Mouse (Mus musculus) bone marrow, adult 2 months (tissue): ENCODE results near the gene Slc5a6.

Experiments used
- CTCF ChIP-seq: fragments of 200-500 bp; IDR thresholded peaks from 2 replicates; pipeline ENCODE4 v1.5.1; 2011; ENCODE audit warnings: low read length, control low read depth; ENCODE audit not compliant: control insufficient read depth, insufficient read depth
- POLR2A ChIP-seq: fragments of 200-500 bp; IDR thresholded peaks from 2 replicates; pipeline ENCODE4 v1.6.1; 2011; ENCODE audit warnings: low read depth, mild to moderate bottlenecking, control low read depth, low read length, borderline replicate concordance; ENCODE audit not compliant: control insufficient read depth

DNA sequence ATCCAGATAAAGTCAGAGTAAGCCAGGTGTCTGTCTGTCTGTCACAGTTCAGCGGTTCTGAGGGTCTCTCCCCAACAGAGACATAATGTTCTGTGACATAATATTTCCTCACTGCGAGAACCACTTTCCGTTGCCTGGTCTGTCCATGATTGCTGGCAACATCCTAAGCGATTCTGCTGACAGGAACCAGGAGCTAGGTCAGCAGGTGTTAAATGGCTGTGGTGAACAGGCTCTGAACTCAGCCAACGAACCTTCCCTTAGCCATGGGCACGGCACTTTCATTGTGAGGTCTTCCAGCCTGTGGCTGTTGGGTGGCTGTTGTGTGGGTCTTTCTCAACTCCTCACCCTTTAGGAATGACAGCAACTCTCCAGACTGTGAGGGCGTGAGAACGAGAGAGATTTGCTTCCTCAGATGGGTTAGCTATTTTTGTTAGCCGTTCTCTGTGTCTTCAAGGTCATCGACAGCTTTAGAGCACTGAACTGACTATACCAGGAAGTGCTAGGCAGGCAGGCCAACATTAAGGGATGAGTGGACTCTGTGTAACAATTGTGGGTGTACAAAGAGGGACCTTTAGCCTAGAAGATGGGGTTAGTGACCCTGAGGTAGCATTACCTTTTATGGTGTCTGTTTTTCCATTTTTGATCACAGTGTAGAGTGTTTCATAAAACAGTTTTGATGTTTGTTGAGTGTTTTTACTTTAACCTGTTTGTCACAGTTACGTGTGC is 53.7 kb downstream of the Slc5a6 start:
- TF ChIP-seq CTCF, result no peak
- no peak for TF ChIP-seq POLR2A
